Mouse (Mus musculus) liver, embryonic 12.5 days (tissue): ENCODE results near the gene Dennd6b. TPM values are rescaled to one million over a fixed set of nuclear protein-coding genes. Genes with fewer than 3 reads are reported as not detected.

Experiments
- ATAC-seq: fragments of 200-750 bp; cut with Nextera tagmentation; 2 replicates; pipeline ENCODE4 v1.8.0; 2017; ENCODE audit warnings: moderate number of reproducible peaks, mild to moderate bottlenecking, moderate library complexity
- H3K27ac ChIP-seq: fragments of 300-500 bp; sonication (generic); 2 replicates; pipeline ENCODE4 v1.5.1; 2016; ENCODE audit warnings: mild to moderate bottlenecking
- H3K27me3 ChIP-seq: fragments of 300-500 bp; sonication (generic); replicated peaks from 2 replicates; pipeline ENCODE4 v1.6.1; 2016; ENCODE audit warnings: mild to moderate bottlenecking, moderate library complexity
- H3K36me3 ChIP-seq: fragments of 300-500 bp; sonication (generic); 2 replicates; pipeline ENCODE4 v1.6.1; 2016; ENCODE audit warnings: mild to moderate bottlenecking, moderate library complexity
- H3K4me1 ChIP-seq: fragments of 300-500 bp; sonication (generic); 2 replicates; pipeline ENCODE4 v1.6.1; 2016
- H3K4me2 ChIP-seq: fragments of 300-500 bp; sonication (generic); 2 replicates; pipeline ENCODE4 v1.6.1; 2016; ENCODE audit warnings: mild to moderate bottlenecking, moderate library complexity
- H3K4me3 ChIP-seq: fragments of 300-500 bp; sonication (generic); 2 replicates; pipeline ENCODE4 v1.5.1; 2016; ENCODE audit warnings: mild to moderate bottlenecking, moderate library complexity
- H3K9ac ChIP-seq: fragments of 300-500 bp; sonication (generic); 2 replicates; pipeline ENCODE4 v1.6.1; 2016; ENCODE audit warnings: mild to moderate bottlenecking, moderate library complexity
- H3K9me3 ChIP-seq: fragments of 300-500 bp; sonication (generic); replicated peaks from 2 replicates; pipeline ENCODE4 v1.6.1; 2016; ENCODE audit warnings: mild to moderate bottlenecking, moderate library complexity
- WGBS: fragments of 180-500 bp; shearing (Covaris S2); methylation state at CpG from one replicate; pipeline ENCODE4 v1.1.7; 2016; ENCODE audit not compliant: insufficient replicate concordance; 5-methylcytosine and 5-hydroxymethylcytosine counted together
- polyA plus RNA-seq: library from polyadenylated mRNA; unstranded; fragments of >200 nt; fragmentation: Nextera tagmentation; extraction: Ambion mirVana; gene quantifications from 2 replicates; pipeline ENCODE4 v1.2.1, GENCODE M21; 2016

The Dennd6b gene
- polyA plus RNA-seq, 1 experiment from 2014 or later = 5.3 TPM

DNA sequence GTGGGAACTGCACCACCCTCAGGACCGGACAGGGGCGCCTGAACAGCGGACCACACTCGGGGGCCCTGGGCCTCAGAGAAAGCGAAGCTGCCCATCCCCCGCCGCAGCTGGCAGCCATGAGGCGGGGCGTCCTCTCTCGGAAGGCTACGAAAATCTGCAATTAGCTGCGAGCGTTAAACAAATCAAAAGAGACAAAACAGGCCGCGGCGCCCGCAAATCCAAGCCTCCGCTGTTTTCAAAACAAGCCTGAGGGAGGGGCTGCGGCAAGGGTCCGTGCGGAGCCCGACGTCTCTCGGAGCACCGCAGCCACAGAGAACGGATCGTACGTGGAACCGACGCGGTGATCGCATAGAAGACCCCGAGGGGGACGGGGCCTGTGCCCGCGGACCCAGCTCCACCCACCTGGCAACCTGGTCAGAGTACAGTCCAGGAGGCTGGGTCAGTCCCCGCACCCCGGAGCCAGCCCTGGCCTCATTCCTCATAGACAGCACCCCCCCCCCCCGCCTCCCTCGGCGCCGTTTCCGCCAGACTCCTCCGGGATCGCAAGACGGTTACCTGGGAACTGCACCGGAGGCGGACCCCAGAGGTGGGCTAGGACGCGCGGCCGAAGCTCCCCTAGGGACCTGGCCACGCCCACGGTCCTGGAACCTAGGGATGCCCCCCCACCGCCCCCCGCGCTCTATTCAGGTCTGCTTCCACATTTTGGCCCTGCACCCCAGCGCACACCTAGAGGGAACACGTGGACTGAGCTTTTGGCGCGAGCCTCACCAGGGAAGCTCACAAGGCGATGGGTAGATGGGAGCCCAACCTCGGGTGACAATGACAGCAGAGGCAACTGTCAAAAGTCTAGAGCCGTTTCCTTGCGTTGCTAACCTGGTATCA, 23.0 kb downstream of the Dennd6b start:
- Histone ChIP-seq H3K4me3 (peak overlapping the region; percentile 58), H3K4me2 (peak overlapping the region; percentile 80), H3K9me3 (no peaks in the 10 kb centered on the region), H3K4me1 (peaks cover 87% of the 10 kb centered on the region), H3K36me3 (peaks cover 3% of the 10 kb centered on the region; the same call in 1 of the 2 replicates), H3K27ac (peak overlapping the region; percentile 38), H3K9ac (peak overlapping the region; percentile 56), H3K27me3 (peaks cover 59% of the 10 kb centered on the region)
- no peak for ATAC-seq
- WGBS = under 1% methylated on average over 64 of the region's 65 CpGs

DNA sequence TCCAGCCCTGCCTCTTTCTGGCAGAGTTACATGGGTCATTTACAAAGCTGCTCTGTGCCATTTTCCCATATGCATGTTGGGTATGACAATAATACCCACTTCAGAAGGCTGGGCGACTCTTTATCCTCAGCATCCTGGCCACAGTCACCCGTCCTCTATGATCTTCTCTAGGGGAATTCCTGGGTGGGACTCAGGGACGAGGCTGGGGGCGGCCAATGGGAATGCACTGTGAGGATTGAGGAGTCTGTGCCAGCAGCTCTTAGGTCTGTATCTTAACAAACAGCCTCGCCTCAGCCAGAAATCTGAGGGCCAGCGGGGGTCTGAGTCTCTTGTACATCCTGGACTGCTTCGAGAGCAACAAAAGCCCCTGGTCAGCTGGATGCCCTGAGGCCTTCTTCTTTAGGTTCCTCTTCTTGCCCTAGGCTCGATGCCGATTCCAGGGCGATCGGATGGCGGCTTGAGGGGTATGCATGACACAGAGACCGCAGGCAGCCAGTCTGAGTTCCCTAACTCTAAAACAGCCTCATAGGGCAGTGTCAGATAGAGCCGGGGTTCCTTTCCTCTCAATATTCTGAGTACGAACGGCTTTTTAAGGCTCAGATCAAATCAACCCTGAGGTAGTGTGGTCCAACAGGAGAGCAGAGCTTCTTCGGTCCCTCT, 23.9 kb downstream of the Dennd6b start:
- H3K9me3 ChIP-seq = no peaks in the 10 kb centered on the region
- peaks cover 12% of the 10 kb centered on the region for H3K36me3 ChIP-seq
- H3K9ac ChIP-seq = peak overlapping the region; percentile 56
- peak overlapping the region; percentile 80 for H3K4me2 ChIP-seq
- H3K4me1 ChIP-seq = peaks cover 78% of the 10 kb centered on the region
- peak overlapping the region; percentile 38; the same call in 1 of the 2 replicates for H3K27ac ChIP-seq
- WGBS = 35% methylated on average over 17 of the region's 17 CpGs
- peaks cover 56% of the 10 kb centered on the region for H3K27me3 ChIP-seq
- peak overlapping the region; percentile 58 for H3K4me3 ChIP-seq
- no peak for ATAC-seq

DNA sequence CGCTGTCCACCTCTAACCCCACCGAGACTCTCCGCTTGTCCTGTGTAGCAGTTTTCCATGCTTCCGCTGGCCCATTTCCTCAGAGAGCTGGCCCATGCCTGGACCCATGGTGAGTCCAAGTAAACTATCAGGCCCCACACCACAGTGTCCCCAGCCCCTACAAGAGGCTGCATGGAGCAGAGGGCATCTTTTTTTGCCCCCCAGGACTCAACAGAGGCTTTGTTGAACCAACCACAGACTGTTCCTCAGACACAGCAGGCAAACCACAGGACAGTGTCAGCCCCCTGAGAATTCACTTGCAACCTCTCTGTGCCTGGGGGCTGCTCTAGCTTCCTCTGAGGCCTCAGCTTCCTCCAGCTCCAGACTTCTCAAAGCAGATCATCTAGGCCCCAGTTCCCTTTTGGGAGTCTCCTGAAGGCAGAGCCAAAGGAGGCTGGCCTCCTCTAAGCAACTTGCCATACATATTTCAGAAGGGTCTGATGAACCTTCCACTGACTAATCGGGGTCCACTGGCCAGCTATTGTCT, 24.7 kb downstream of the Dennd6b start:
- Histone ChIP-seq H3K9me3 (no peaks in the 10 kb centered on the region), H3K9ac (no peak overlapping the region), H3K4me3 (no peak overlapping the region), H3K36me3 (peaks cover 20% of the 10 kb centered on the region), H3K4me1 (peaks cover 73% of the 10 kb centered on the region), H3K4me2 (no peak overlapping the region), H3K27me3 (peaks cover 56% of the 10 kb centered on the region), H3K27ac (no peak overlapping the region)
- WGBS = 71% methylated on average over 5 of the region's 5 CpGs
- no peak for ATAC-seq

DNA sequence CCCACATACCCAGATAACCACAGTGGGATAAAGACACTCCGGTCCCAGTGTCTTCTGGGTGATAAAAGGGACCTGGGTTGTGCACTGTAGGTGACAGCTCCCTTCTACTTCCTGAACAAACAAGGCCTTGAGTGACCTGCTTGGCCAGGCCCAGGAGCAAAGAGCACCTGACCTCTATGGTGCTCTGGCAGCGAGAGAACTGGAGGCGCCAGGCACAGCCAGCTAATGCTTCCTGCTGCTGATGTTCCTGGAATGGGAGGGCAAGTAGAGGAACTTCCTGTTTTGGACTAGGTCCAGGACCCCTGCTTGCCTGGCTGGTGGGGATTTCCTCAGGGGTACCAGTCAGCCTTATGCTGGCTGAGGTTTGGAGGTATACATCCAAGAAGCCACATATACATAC, 26.2 kb downstream of the Dennd6b start:
- H3K36me3 ChIP-seq = peaks cover 35% of the 10 kb centered on the region
- no peak overlapping the region for H3K4me2 ChIP-seq
- no peak overlapping the region for H3K9ac ChIP-seq
- peaks cover 44% of the 10 kb centered on the region for H3K27me3 ChIP-seq
- no peaks in the 10 kb centered on the region for H3K9me3 ChIP-seq
- no peak for ATAC-seq
- WGBS = 39% methylated on average over 3 of the region's 3 CpGs
- H3K4me1 ChIP-seq = peaks cover 60% of the 10 kb centered on the region
- no peak overlapping the region for H3K4me3 ChIP-seq
- peak overlapping the region; percentile 50 for H3K27ac ChIP-seq

DNA sequence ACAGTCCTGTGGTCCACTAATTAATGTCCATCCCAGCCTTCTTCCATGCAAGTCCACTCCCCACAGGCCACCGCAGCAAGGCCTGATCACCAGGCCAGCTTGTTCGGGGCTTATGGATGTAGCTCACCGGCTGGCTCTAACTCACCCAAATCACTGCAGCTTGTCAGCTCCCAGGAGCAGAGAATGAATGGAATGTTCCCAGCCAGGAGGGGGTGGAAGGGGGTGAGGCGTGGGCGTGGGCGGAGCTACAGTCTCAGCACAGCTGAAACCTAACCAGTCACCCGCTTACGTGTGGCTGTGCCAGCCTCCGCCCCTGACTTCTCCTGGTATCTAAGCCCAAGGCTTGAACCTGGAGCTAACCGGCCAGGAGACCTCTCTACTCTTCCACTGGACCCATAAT, 26.9 kb downstream of the Dennd6b start:
- peaks cover 53% of the 10 kb centered on the region for H3K4me1 ChIP-seq
- H3K4me3 ChIP-seq = no peak overlapping the region
- H3K4me2 ChIP-seq = no peak overlapping the region
- no peak overlapping the region for H3K9ac ChIP-seq
- peak overlapping the region; percentile 50 for H3K27ac ChIP-seq
- WGBS = 43% methylated on average over 10 of the region's 10 CpGs
- no peaks in the 10 kb centered on the region for H3K9me3 ChIP-seq
- ATAC-seq = 0 out of 2 replicates have a peak, but pooled peaks have one; percentile 6
- H3K36me3 ChIP-seq = peaks cover 41% of the 10 kb centered on the region
- peaks cover 37% of the 10 kb centered on the region for H3K27me3 ChIP-seq

DNA sequence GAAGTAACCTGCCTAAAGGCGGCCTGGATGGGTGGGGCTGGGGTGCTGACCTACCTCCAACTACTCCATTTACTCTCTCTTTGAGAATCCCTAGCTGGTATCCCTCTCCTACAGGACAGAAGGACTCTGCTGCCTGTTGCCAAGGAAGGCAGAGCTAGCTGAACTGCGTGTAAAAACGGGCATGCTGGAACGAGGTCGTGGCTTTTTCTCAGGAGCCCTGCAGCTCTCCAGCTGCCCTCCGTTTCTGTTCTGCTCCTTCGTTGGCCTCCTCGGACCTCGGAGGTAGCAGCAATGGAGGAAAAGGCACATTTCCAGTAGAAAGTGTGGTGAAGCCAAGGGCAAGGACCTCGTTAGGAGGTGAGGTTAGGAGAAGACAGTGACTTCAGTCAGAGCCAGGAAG, 27.4 kb downstream of the Dennd6b start:
- Histone ChIP-seq H3K9ac (no peak overlapping the region), H3K4me3 (no peak overlapping the region), H3K27ac (0 out of 2 replicates have a peak overlapping the region, but pooled peaks have one; percentile 50), H3K36me3 (peaks cover 46% of the 10 kb centered on the region), H3K4me1 (peaks cover 48% of the 10 kb centered on the region), H3K9me3 (no peaks in the 10 kb centered on the region), H3K4me2 (no peak overlapping the region), H3K27me3 (peaks cover 32% of the 10 kb centered on the region)
- 63% methylated on average over 10 of the region's 10 CpGs for WGBS
- no peak for ATAC-seq

DNA sequence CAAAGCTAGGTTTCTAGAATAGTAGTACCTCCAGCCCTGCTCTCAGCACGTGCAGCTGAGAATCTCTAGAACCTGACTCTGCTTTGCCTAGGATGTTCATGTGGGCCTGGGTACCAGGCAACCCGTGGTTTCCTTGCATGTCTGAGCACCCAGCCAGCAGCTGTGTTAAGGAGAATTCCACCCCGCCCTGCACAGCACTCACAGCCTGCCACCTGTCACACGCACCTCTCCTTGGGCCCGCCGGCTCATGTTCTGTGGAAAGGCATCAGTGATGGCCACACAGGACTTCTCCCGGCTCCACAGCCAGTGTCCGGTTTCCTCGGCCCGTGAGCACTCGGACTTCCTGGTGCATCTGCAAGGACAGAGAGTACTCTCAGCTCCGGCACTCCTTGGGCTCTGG, 30.8 kb downstream of the Dennd6b start:
- H3K9ac ChIP-seq = no peak overlapping the region
- H3K27ac ChIP-seq = no peak overlapping the region
- no peak for ATAC-seq
- H3K27me3 ChIP-seq = no peaks in the 10 kb centered on the region; the same call in 1 of the 2 replicates
- H3K36me3 ChIP-seq = peaks cover 81% of the 10 kb centered on the region
- no peaks in the 10 kb centered on the region for H3K9me3 ChIP-seq
- H3K4me3 ChIP-seq = no peak overlapping the region
- 81% methylated on average over 12 of the region's 12 CpGs for WGBS
- H3K4me2 ChIP-seq = no peak overlapping the region
- peaks cover 20% of the 10 kb centered on the region for H3K4me1 ChIP-seq

DNA sequence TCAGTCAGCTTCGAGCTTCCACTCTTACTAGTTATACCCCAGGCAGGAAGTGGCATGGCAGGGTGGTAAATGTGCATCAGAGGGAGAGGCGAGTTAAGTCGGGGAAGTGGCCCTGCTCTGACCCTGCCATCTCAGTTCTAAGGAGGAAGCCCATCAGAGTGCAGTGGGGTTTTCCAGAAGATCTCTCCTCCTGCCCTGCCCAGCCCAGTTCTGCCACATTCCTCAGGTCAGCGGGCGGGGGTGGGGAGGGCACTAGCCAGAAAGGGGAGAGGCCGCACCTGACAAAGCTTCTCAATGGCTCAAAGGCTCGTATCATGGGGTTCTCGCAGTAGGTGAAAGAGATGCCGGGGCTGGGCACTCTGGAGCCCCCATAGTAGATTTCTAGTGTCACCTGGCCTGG, 34.9 kb downstream of the Dennd6b start:
- H3K36me3 ChIP-seq = peaks cover 100% of the 10 kb centered on the region

DNA sequence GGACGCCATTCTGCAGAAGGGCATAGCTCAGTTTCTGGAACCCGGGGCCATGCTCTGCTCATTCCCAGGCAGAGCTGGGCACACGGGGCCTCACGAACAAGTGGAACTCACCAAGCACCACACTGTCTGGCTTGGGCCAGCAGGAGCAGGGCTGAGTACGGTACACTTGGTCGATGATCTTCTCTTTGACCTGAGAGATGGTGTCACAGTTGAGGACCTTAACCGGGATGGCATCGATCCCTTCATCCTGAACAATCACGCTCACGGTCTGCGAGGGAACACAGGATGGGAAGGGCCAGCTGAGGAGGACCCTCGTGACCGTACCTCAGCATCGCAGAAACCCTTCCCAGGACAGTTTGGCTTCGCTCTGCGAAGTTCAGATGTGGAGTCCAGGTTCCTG, 37.8 kb downstream of the Dennd6b start:
- H3K27me3 ChIP-seq = no peaks in the 10 kb centered on the region
- H3K9ac ChIP-seq = no peak overlapping the region
- 84% methylated on average over 16 of the region's 16 CpGs for WGBS
- H3K36me3 ChIP-seq = peaks cover 92% of the 10 kb centered on the region
- no peaks in the 10 kb centered on the region for H3K4me1 ChIP-seq
- no peak overlapping the region for H3K27ac ChIP-seq
- no peak overlapping the region for H3K4me2 ChIP-seq
- H3K9me3 ChIP-seq = no peaks in the 10 kb centered on the region
- no peak for ATAC-seq
- no peak overlapping the region for H3K4me3 ChIP-seq

More for the DNA sequence above, 34.9 kb downstream of the Dennd6b start:
- Histone ChIP-seq H3K4me1 (no peaks in the 10 kb centered on the region), H3K4me3 (no peak overlapping the region), H3K4me2 (no peak overlapping the region), H3K9ac (no peak overlapping the region), H3K27ac (no peak overlapping the region), H3K27me3 (no peaks in the 10 kb centered on the region), H3K9me3 (no peaks in the 10 kb centered on the region)
- WGBS = 69% methylated on average over 9 of the region's 9 CpGs
- no peak for ATAC-seq

DNA sequence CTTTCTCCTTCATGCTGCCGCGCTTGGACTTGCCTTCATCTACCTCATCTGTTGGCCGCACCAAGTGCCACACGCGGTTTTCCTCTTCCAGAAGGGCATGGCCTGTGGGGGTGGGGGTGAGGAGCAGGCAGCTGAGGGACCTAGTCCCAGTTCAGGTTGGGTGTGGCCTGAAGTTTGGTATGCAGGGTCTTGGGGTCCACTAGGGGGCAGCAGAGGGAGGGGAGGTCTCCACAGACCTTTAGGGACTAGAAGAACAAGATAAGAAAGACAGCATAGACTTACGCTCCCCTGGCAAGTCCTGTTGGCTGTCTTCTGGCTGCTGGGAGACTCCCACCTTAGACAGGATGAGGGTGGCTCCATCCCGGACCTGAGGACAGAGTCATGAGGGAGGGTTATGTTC, 38.3 kb downstream of the Dennd6b start:
- H3K4me2 ChIP-seq = no peak overlapping the region
- H3K4me3 ChIP-seq = no peak overlapping the region
- H3K36me3 ChIP-seq = peaks cover 87% of the 10 kb centered on the region
- no peaks in the 10 kb centered on the region for H3K9me3 ChIP-seq
- H3K4me1 ChIP-seq = no peaks in the 10 kb centered on the region
- peak; percentile 34 for ATAC-seq
- 45% methylated on average over 7 of the region's 7 CpGs for WGBS
- H3K27ac ChIP-seq = no peak overlapping the region
- no peaks in the 10 kb centered on the region for H3K27me3 ChIP-seq
- no peak overlapping the region for H3K9ac ChIP-seq

DNA sequence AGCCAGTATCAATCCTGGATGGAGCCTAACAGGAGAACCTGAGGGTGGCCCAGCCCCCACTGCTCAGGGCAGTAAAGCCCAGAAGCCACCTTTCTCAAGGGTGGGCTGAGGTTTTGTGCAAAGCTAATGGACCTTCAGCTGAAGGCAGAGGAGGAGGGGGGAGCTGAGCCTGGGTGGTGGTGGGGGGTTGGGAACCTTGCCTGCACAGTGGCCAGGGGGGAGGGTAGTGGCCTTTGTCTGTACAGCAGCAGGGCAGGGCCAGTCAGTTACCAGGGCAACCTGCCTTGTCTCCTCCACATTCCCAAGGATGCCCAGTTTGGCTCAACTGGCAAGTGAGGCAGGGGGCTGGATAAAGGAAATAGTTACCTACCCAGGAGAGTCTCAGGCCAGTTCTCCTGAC, 44.0 kb downstream of the Dennd6b start:
- Histone ChIP-seq H3K27ac (no peak overlapping the region), H3K9ac (no peak overlapping the region), H3K4me2 (no peak overlapping the region), H3K27me3 (peaks cover 42% of the 10 kb centered on the region), H3K36me3 (peaks cover 30% of the 10 kb centered on the region), H3K4me1 (peaks cover 12% of the 10 kb centered on the region), H3K9me3 (no peaks in the 10 kb centered on the region), H3K4me3 (no peak overlapping the region)
- no peak for ATAC-seq

DNA sequence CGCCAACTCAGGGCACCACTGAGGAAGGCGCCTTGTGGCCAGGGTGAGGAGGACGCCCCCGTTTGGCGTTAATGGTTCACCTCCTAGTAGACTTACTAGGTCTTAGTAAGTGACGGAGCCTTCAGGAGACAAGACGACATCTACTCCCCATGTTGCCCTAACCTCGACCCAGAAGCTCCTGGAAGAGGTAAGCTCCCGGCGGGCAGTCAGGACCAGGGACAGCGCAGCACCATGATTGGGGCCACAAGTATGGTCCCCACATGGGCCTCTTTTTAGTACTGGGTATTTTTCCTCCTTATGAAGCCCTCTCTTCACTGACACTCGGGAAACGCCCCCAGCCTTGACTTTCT, 46.3 kb downstream of the Dennd6b start:
- no peak for ATAC-seq
- H3K9ac ChIP-seq = no peak overlapping the region
- peak overlapping the region; percentile 87 for H3K4me2 ChIP-seq
- 3% methylated on average over 13 of the region's 13 CpGs for WGBS
- no peaks in the 10 kb centered on the region for H3K9me3 ChIP-seq
- peaks cover 7% of the 10 kb centered on the region for H3K36me3 ChIP-seq
- peaks cover 65% of the 10 kb centered on the region for H3K27me3 ChIP-seq
- H3K4me3 ChIP-seq = peak overlapping the region; percentile 64; the same call in 1 of the 2 replicates
- peaks cover 22% of the 10 kb centered on the region for H3K4me1 ChIP-seq
- no peak overlapping the region for H3K27ac ChIP-seq
